Mouse (Mus musculus) kidney, postnatal 10 days (tissue): ENCODE measurements at regions not wholly inside any gene's neighbourhood (a gene's known extent, or its start where the extent isn't known, plus 50 kb on each side); places are given as distances from the start of the nearest gene placed in this dataset.
"Not testable (repeated sequence)": the region's sequence is repeated elsewhere in the genome, so short reads cannot be mapped to it uniquely, and the experiment has no call there.

ENCODE experiments used
- DNase-seq: peaks from one replicate; pipeline ENCODE4 v3.0.0; 2021; ENCODE audit warnings: mixed read lengths

DNA sequence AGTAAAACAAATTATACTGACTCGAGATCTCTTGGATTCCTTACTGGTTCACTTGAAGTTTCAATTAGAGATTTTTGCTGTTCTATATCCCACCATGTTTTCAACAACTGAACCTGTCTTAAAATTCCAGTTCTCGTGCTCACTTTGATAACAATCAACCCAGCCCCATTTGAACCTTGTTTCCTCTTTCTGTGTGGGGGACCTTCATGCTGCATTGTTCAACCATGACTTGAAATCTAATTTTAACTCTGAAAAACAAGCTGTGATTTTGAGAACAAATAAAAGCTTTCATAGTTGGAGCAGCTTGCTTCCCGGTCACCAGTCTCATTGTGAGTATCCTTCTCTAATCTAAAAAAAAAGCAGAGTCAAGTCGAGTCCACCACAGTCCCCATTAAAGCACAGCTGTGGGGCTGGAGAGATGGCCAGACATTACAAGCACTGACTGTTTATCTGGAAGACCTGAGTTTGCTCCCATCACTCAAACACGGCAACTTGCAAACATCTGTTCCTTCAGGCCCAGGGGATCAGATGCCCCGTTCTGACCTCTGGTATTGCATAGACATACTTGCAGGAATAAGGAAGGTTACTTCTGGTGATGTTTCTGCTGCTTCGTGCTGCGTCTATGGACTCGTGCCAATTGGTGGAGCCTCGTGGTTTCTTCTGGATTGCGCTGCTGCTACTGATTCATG lies 251.7 kb downstream of the Diras2 start:
- DNase-seq, result no peak

GRCm38 (mm10) chr13:52279970-52280348 lies 251.1 kb downstream of the Diras2 start:
- no peak for DNase-seq

- no peak for DNase-seq
These were observed 249.8 kb downstream of the Diras2 start for GRCm38 (mm10) chr13:52281271-52281670.

DNA sequence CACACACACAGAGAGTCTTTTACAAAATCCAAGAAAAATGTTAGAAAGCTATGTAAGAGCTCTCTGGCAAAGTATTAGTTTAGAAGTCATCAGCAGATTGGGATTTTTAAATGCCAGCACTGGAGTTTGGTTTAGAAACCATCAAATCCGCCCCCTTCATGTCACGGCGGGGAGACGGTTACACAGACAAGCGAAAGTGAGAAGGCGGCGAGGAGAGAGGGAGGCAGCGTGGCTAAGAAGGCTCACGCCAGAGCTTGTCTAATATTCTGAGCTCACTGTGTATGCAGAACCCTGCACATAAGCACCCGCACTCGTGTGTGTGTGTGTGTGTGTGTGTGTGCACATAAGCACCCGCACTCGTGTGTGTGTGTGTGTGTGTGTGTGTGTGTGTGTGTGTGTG lies 248.6 kb downstream of the Diras2 start:
- DNase-seq, result no peak

DNA sequence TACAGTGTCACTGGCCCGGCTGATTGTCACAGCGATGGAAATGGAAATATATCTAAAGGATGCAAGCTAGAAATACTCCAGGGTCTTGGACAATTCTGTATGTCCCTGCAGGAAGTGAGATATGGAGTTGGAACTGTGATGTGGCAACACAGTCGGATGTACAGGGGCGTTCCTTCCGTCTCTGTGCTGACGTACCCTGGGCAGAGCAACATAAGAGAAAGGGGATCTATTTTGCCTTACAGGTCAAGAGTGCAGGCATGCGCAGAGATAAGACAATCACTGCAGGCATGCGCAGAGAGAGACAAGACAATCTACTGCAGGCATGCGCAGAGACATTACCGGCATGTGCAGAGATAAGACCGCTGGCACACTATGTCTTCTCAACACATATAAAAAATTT lies 247.6 kb downstream of the Diras2 start:
- no peak for DNase-seq

- no peak for DNase-seq
These were observed 246.9 kb downstream of the Diras2 start for GRCm38 (mm10) chr13:52284026-52284801.

DNA sequence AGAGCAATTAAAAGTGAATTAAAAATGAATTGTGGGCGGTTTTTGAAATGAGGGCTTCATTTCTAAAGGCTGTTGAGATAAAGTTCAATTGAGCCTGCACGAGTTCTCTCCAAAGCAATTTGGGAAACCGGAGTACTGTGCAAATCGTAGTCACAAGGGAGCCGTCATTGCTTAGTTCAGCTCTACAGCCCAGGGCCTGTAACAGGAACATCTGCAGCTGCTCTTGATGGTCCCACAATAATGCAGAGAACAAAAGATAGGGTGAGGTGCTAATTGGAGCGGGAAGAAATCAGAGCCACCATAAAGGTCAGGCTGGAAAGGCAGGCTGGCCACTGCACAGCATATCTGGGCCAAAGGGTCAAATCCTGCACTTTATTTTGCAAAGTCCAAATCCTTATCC lies 242.7 kb downstream of the Diras2 start:
- no peak for DNase-seq

- DNase-seq, result no peak
These were observed 235.2 kb downstream of the Diras2 start for GRCm38 (mm10) chr13:52295847-52296246.

- DNase-seq, result no peak
These were observed 234.4 kb downstream of the Diras2 start for GRCm38 (mm10) chr13:52296541-52297276.

- DNase-seq, result no peak
These were observed 233.8 kb downstream of the Diras2 start for GRCm38 (mm10) chr13:52297277-52297623.

DNA sequence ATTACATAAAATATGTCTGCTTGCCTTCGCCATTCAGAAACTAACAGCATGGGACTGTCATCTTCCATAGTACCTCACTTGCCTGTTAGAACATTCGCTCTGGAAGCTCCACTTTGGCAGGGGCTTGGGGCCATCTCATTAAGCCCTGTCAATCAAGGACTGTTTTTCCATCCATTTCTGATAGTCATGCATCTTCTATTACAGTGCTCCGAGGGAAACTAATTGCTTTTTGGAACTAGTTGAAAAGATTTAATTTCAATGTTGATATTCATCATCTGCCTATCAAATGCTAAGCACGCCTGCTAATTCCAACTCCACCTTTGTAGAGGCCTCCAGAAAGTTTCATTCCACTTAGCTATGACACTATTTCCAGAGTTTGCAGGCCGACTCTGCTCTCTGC lies 232.7 kb downstream of the Diras2 start:
- DNase-seq, result no peak

DNA sequence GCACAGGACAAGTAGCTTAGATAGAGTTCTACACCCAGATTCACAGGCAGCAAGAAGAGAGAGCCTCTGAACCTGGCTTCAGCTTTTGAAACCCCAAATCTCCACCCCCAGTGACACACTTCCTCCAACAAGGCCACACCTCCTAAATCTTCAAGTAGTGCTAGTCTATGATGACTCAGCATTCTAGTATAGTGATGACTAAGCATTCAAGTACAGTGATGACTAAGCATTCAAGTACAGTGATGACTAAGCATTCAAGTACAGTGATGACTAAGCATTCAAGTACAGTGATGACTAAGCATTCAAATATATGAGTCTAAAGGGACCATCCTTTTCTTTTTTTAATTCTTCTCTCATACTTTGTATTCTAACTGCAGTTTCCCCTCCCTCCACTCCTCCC lies 225.8 kb downstream of the Diras2 start:
- not testable (repeated sequence) for DNase-seq

DNA sequence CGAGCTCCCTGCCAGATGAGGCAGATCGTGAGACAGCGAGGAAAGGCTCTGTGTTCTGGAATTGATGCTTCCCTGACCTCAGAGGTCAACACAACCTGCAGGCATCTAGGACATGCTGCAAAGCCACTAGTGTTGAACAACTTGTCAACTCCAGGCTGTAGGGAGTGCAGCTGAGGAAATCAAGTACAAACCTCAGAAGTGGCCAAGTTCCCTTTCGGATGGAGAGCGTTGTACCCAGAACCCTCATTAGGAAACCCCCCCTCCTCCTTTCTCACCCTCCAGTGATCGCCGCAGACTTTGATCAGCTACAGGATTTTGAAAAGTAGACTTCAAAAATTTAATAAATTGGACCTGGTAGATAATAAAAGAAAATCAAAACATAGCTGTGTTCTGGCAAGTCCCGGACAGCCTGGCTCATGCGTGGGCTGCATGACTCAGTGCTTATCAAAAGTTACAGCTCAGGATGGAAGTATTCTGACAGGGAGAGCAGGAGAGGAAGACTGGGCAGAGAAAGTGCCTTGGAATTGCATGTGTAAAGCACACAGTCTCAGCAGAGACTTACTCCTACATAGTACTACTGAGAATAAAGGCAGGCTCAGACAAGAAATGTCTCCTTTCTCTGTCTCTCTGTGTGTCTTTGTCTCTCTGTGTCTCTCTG lies 224.2 kb downstream of the Diras2 start:
- no peak for DNase-seq

- DNase-seq, result no peak
These were observed 220.1 kb downstream of the Diras2 start for GRCm38 (mm10) chr13:52310954-52311353.

GRCm38 (mm10) chr13:52318276-52318675 lies 212.8 kb downstream of the Diras2 start:
- no peak for DNase-seq

GRCm38 (mm10) chr13:52323691-52324090 lies 207.4 kb downstream of the Diras2 start:
- DNase-seq, result peak; percentile 9

GRCm38 (mm10) chr13:52324378-52324777 lies 206.7 kb downstream of the Diras2 start:
- not testable (repeated sequence) for DNase-seq

GRCm38 (mm10) chr13:52325647-52326046 lies 205.4 kb downstream of the Diras2 start:
- not testable (repeated sequence) for DNase-seq

- no peak for DNase-seq
These were observed 203.3 kb downstream of the Diras2 start for GRCm38 (mm10) chr13:52327734-52328133.

DNA sequence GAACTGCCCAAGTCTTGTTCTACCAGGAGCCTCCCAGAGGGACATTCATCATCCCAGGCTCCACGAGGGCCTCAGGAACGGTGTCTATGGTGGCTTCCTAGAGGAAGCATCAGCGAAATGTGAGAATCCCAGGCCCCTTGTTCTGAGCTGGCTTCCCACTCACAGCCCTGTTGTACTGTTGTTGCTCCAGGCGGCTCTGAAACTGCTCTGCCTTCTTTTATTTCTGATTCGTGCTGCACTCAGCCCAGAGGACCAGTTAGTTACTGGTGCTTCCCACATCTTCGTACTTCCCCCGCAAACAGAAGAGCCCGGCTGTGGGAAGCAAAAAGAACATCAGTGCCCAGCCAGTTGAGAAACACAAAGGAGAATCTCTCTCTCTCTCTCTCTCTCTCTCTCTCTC lies 202.3 kb downstream of the Diras2 start:
- no peak for DNase-seq

GRCm38 (mm10) chr13:52331068-52331467 lies 200.0 kb downstream of the Diras2 start:
- no peak for DNase-seq

GRCm38 (mm10) chr13:52334962-52335361 lies 196.1 kb downstream of the Diras2 start:
- DNase-seq, result no peak

- no peak for DNase-seq
These were observed 193.1 kb downstream of the Diras2 start for GRCm38 (mm10) chr13:52337936-52338335.
